Mouse (Mus musculus) erythroblast, embryonic 14.5 days (primary cell): ENCODE results near the gene 1700025F22Rik. TPM values are rescaled to one million over a fixed set of nuclear protein-coding genes. Genes with fewer than 3 reads are reported as not detected.
"Not testable (repeated sequence)": the region's sequence is repeated elsewhere in the genome, so short reads cannot be mapped to it uniquely, and the experiment has no call there.

Experiments
- H3K27me3 ChIP-seq: 2 replicates; pipeline ENCODE4 v1.6.1; 2012; ENCODE audit warnings: inconsistent platforms; ENCODE audit not compliant: control insufficient read depth
- H3K36me3 ChIP-seq: 2 replicates; pipeline ENCODE4 v1.6.1; 2012; ENCODE audit warnings: mild to moderate bottlenecking, inconsistent platforms; ENCODE audit not compliant: control insufficient read depth
- H3K4me1 ChIP-seq: 2 replicates; pipeline ENCODE4 v1.6.1; 2012; ENCODE audit warnings: inconsistent platforms; ENCODE audit not compliant: control insufficient read depth
- H3K4me3 ChIP-seq: replicated peaks from 2 replicates; pipeline ENCODE3; 2012; ENCODE audit warnings: moderate library complexity, mild to moderate bottlenecking, inconsistent platforms
- H3K9me3 ChIP-seq: 2 replicates; pipeline ENCODE4 v1.6.1; 2012; ENCODE audit warnings: low read length, inconsistent platforms, mixed read lengths; ENCODE audit not compliant: control insufficient read depth
- GATA1 ChIP-seq: IDR thresholded peaks from 2 replicates; pipeline ENCODE4 v1.6.1; 2012; ENCODE audit warnings: low read length, inconsistent platforms, mixed read lengths
- TAL1 ChIP-seq: IDR thresholded peaks from 3 replicates; pipeline ENCODE4 v1.6.1; 2012; ENCODE audit warnings: low read length, inconsistent platforms, mixed read lengths
- polyA plus RNA-seq: library from polyadenylated mRNA; stranded (reverse); fragments of >175 nt; gene quantifications from 2 replicates; pipeline ENCODE4 v1.2.3, GENCODE M21; 2012

The 1700025F22Rik gene
- polyA plus RNA-seq, result not detected in 2 replicates

DNA sequence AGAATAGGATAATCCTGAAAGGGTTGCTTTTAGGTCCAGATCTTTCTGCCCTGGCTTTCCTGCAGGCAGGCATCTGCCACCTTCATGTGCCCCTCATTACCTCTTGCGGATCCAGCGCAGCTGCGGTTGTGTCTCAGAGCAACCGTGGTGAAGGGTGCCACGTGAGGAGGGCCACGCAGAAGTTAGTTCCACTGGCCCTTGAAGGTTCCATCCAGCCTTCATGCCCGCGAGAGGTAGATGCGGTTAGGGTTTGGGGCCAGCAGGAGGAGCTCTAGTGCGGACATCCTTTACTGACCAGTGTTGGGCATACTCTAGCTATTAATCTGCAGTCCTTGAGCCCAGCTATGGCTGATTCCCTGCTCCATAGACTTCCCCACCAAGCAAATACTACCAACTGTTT lies at the start of gene 1700025F22Rik:
1700025F22Rik (minus strand) TSS at position 149 of the 400 bp plus-strand sequence.
- Histone ChIP-seq H3K36me3 (no peaks in the 10 kb centered on the region), H3K9me3 (no peaks in the 10 kb centered on the region), H3K27me3 (no peaks in the 10 kb centered on the region), H3K4me1 (no peaks in the 10 kb centered on the region), H3K4me3 (no peak within 1 kb of the TSS)
- no peak for TF ChIP-seq TAL1
- TF ChIP-seq GATA1, result no peak

- H3K4me3 ChIP-seq, result no peak within 1 kb of the TSS
- H3K36me3 ChIP-seq, result no peaks in the 10 kb centered on the region
- H3K27me3 ChIP-seq, result no peaks in the 10 kb centered on the region
- H3K9me3 ChIP-seq, result no peaks in the 10 kb centered on the region
- no peaks in the 10 kb centered on the region for H3K4me1 ChIP-seq
- TF ChIP-seq TAL1 (no peak), GATA1 (no peak)
These were observed 31.4 kb upstream of the 1700025F22Rik start, which contains the start of gene Ms4a13 for GRCm38 (mm10) chr19:11196546-11196945. TSS of gene Ms4a13 (minus strand) at chr19:11196737.

DNA sequence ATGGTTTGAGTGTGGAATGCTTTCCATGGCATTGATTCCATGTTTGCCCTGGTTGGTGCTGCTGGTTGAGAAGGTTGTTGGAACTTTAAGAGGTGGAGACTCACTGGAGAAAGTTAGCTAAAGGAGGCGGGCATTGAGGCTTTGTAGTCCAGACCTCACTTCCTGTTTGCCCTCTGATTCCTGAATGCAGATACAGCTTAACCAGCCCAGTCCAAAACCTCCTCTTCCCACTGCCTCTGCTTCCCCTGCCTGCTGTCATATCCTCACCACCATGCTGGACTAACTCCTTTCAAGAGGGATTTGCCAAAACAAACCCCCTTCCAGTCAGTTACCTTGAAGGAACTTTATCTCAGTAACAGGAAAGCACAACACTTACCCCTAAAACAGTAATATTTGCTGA lies 27.4 kb upstream of the 1700025F22Rik start:
- H3K4me3 ChIP-seq, result no peak overlapping the region
- H3K27me3 ChIP-seq, result no peaks in the 10 kb centered on the region
- H3K36me3 ChIP-seq, result no peaks in the 10 kb centered on the region
- no peaks in the 10 kb centered on the region for H3K4me1 ChIP-seq
- no peak for TF ChIP-seq TAL1
- no peak for TF ChIP-seq GATA1
- no peaks in the 10 kb centered on the region for H3K9me3 ChIP-seq

- no peak for TF ChIP-seq GATA1
- no peak for TF ChIP-seq TAL1
- H3K9me3 ChIP-seq, result no peaks in the 10 kb centered on the region
- no peak overlapping the region for H3K4me3 ChIP-seq
- no peaks in the 10 kb centered on the region for H3K27me3 ChIP-seq
- H3K4me1 ChIP-seq, result no peaks in the 10 kb centered on the region
- no peaks in the 10 kb centered on the region for H3K36me3 ChIP-seq
These were observed 19.0 kb upstream of the 1700025F22Rik start for GRCm38 (mm10) chr19:11184121-11184520.

- no peak overlapping the region for H3K4me3 ChIP-seq
- H3K4me1 ChIP-seq, result no peaks in the 10 kb centered on the region
- H3K9me3 ChIP-seq, result no peaks in the 10 kb centered on the region
- no peak for TF ChIP-seq GATA1
- no peak for TF ChIP-seq TAL1
- H3K27me3 ChIP-seq, result no peaks in the 10 kb centered on the region
- H3K36me3 ChIP-seq, result no peaks in the 10 kb centered on the region
These were observed 12.3 kb upstream of the 1700025F22Rik start for GRCm38 (mm10) chr19:11177464-11177863.

DNA sequence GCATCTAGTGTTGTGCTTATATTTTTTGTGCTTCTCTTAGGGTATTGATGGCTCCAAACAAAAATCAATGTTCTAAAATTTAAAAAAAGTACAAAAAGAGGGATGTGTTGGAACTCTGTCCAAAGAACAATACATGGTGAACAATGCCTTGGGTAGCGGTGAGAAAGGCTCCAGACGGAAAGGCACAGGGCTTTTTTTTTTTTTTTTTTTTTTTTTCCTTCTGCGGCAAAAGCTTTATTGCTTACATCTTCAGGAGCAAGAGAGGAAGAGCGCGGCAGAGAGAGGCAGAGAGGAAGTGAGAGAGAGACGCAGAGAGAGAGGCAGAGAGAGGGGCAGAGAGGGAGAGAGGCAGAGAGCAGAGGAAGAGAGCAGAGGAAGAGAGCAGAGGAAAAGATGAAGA lies 7.2 kb downstream of the 1700025F22Rik start:
- not testable (repeated sequence) for H3K4me1 ChIP-seq, H3K9me3 ChIP-seq, H3K27me3 ChIP-seq, H3K36me3 ChIP-seq, H3K4me3 ChIP-seq

GRCm38 (mm10) chr19:11135336-11135735 lies 29.8 kb downstream of the 1700025F22Rik start:
- H3K4me1 ChIP-seq, result no peaks in the 10 kb centered on the region
- H3K4me3 ChIP-seq, result no peak overlapping the region
- no peaks in the 10 kb centered on the region for H3K27me3 ChIP-seq
- no peaks in the 10 kb centered on the region for H3K9me3 ChIP-seq
- TF ChIP-seq GATA1 (no peak), TAL1 (no peak)
- no peaks in the 10 kb centered on the region for H3K36me3 ChIP-seq

DNA sequence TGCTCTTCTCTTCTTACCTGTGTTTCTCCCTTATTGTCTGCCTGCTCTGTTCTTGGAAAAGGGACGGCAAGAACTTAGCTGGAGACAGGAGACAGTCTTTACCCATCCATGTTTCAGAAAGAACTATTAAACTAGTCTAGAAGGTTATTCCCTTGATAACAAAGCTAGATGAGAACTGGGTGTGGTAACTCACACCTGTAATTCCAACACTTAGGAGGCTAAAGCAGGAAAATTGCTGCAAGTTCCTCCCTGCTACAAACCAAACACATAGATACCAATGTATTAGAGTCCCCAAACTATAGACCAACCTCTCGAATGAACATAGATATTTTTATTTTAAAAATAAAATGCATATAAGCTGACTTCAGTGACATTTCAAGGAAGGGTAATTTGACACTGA lies 30.3 kb downstream of the 1700025F22Rik start:
- Histone ChIP-seq H3K4me1 (no peaks in the 10 kb centered on the region), H3K36me3 (no peaks in the 10 kb centered on the region), H3K9me3 (no peaks in the 10 kb centered on the region), H3K4me3 (no peak overlapping the region), H3K27me3 (no peaks in the 10 kb centered on the region)
- TF ChIP-seq GATA1 (no peak), TAL1 (no peak)

DNA sequence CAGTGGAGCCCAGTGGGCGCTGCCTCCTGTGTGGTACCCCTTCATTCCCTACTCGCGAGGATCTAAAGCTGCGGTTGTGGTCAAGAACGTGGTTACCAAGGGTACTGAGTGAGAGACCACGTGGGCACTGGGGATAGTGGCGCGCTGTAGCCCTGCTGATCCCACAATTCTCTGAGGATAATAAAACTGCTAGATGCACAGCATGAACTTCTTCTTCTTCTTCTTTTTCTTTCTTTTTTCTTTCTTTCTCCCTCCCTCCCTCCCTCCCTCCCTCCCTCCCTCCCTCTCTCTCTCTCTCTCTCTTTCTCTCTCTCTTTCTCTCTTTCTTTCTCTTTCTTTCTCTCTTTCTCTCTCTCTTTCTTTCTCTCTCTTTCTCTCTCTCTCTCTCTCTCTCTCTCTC lies 34.3 kb downstream of the 1700025F22Rik start, which contains the start of gene 1700017D01Rik:
1700017D01Rik (minus strand) TSS at position 101 of the 400 bp plus-strand sequence.
- H3K36me3 ChIP-seq, H3K27me3 ChIP-seq, H3K4me3 ChIP-seq, H3K4me1 ChIP-seq, H3K9me3 ChIP-seq: not testable (repeated sequence)

GRCm38 (mm10) chr19:11129702-11130101 lies 35.4 kb downstream of the 1700025F22Rik start:
- no peak for TF ChIP-seq TAL1
- no peak for TF ChIP-seq GATA1
- Histone ChIP-seq H3K4me3 (no peak overlapping the region), H3K27me3 (no peaks in the 10 kb centered on the region), H3K9me3 (no peaks in the 10 kb centered on the region), H3K36me3 (no peaks in the 10 kb centered on the region), H3K4me1 (no peaks in the 10 kb centered on the region)

DNA sequence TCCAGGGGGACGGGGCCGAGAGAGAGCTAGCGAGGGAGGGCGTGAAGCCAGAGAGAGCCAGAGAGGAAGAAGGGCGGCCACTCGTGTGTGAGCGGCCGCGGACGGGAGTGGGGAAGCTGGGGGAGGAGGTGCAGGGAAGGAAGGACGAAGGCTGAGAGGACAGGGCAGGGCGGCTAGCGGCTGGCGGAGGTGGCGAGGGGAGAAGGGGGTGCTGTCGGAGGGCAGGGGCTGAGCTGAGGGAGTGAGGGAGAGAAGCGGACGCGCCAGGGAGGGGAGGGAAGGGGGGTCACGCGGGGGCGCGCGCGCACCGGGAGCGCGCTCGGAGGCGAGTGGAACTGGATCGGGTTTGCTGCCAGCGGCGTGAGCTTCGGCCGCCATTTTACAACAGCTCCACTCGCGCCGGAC lies 44.1 kb downstream of the 1700025F22Rik start:
- not testable (repeated sequence) for H3K4me3 ChIP-seq, H3K36me3 ChIP-seq, H3K27me3 ChIP-seq, H3K9me3 ChIP-seq, H3K4me1 ChIP-seq
